Mouse (Mus musculus) liver, embryonic 16.5 days (tissue): ENCODE results near the gene Rabl3. TPM values are rescaled to one million over a fixed set of nuclear protein-coding genes. Genes with fewer than 3 reads are reported as not detected.

ENCODE experiments used
- ATAC-seq: fragments of 200-750 bp; cut with Nextera tagmentation; 2 replicates; pipeline ENCODE4 v1.8.0; 2017; ENCODE audit warnings: low read depth, mild to moderate bottlenecking, moderate number of reproducible peaks, moderate library complexity
- H3K27ac ChIP-seq: fragments of 300-500 bp; sonication (generic); 2 replicates; pipeline ENCODE4 v1.5.1; 2014; ENCODE audit warnings: mild to moderate bottlenecking, low read length
- H3K27me3 ChIP-seq: fragments of 300-500 bp; sonication (generic); 2 replicates; pipeline ENCODE4 v1.6.1; 2014; ENCODE audit warnings: low read depth, low read length, mixed read lengths; ENCODE audit not compliant: control insufficient read depth, insufficient read depth
- H3K36me3 ChIP-seq: fragments of 300-500 bp; sonication (generic); 2 replicates; pipeline ENCODE4 v1.6.1; 2014; ENCODE audit warnings: mild to moderate bottlenecking; ENCODE audit not compliant: control insufficient read depth, insufficient read depth
- H3K4me1 ChIP-seq: fragments of 300-500 bp; sonication (generic); 2 replicates; pipeline ENCODE4 v1.6.1; 2014; ENCODE audit warnings: low read depth, low read length, mixed read lengths; ENCODE audit not compliant: control insufficient read depth
- H3K4me2 ChIP-seq: fragments of 300-500 bp; sonication (generic); 2 replicates; pipeline ENCODE4 v1.6.1; 2014; ENCODE audit warnings: low read depth, low read length, mixed read lengths
- H3K4me3 ChIP-seq: fragments of 300-500 bp; sonication (generic); 2 replicates; pipeline ENCODE4 v1.5.1; 2014; ENCODE audit warnings: low read depth, mild to moderate bottlenecking, low read length
- H3K9ac ChIP-seq: fragments of 300-500 bp; sonication (generic); 2 replicates; pipeline ENCODE4 v1.6.1; 2014; ENCODE audit warnings: low read depth, low read length
- H3K9me3 ChIP-seq: fragments of 300-500 bp; sonication (generic); replicated peaks from 2 replicates; pipeline ENCODE4 v1.6.1; 2016; ENCODE audit warnings: low read length; ENCODE audit not compliant: control insufficient read depth
- whole genome bisulfite sequencing: fragments of 180-500 bp; shearing (Covaris S2); extraction: QIAGEN DNeasy Blood & Tissue Kit; methylation state at CpG from one replicate; pipeline ENCODE4 v1.1.7; 2014; ENCODE audit not compliant: insufficient replicate concordance; 5-methylcytosine and 5-hydroxymethylcytosine counted together
- polyA plus RNA-seq: library from polyadenylated mRNA; unstranded; fragments of >200 nt; fragmentation: Nextera tagmentation; extraction: Ambion mirVana; gene quantifications from 2 replicates; pipeline ENCODE4 v1.2.1, GENCODE M21; 2015

Gene Rabl3
- polyA plus RNA-seq, 1 experiment from 2014 or later: 13.1 TPM

GRCm38 (mm10) chr16:37617695-37618094 is 78.0 kb downstream of the Rabl3 start:
- Histone ChIP-seq H3K9me3 (no peaks in the 10 kb centered on the region), H3K4me3 (no peak overlapping the region), H3K4me1 (no peaks in the 10 kb centered on the region), H3K36me3 (no peaks in the 10 kb centered on the region), H3K4me2 (no peak overlapping the region), H3K27me3 (no peaks in the 10 kb centered on the region), H3K27ac (no peak overlapping the region), H3K9ac (no peak overlapping the region)
- WGBS: 51% methylated on average over 3 of the region's 3 CpGs
- no peak for ATAC-seq

Other genes with a start within 250 kb of the Rabl3 start
- 0.06 TPM in 1 of 2 replicates, not detected in the other for gene Stxbp5l, start 154.9 kb upstream of the Rabl3 start, polyA plus RNA-seq
- 6.6 and 6.9 TPM in 2 replicates for gene Gtf2e1, start 96 bp upstream of the Rabl3 start, polyA plus RNA-seq
- 47.1 and 55.1 TPM in 2 replicates for gene Hgd, start 40.3 kb downstream of the Rabl3 start, polyA plus RNA-seq
- gene Ndufb4, start 114.6 kb downstream of the Rabl3 start, polyA plus RNA-seq: 27.8 and 31.2 TPM in 2 replicates
- 18.1 and 21.5 TPM in 2 replicates for gene Fstl1, start 237.0 kb downstream of the Rabl3 start, polyA plus RNA-seq